Mouse (Mus musculus) hindbrain, embryonic 13.5 days (tissue): Measurements from ENCODE around the gene Plscr5. TPM values are rescaled to one million over a fixed set of nuclear protein-coding genes. Genes with fewer than 3 reads are reported as not detected.

Source experiments
- ATAC-seq: fragments of 200-750 bp; cut with Nextera tagmentation; 2 replicates; pipeline ENCODE4 v1.8.0; 2017; ENCODE audit warnings: moderate TSS enrichment; ENCODE audit not compliant: low FRiP score
- H3K27ac ChIP-seq: fragments of 300-500 bp; sonication (generic); 2 replicates; pipeline ENCODE4 v1.5.1; 2015; ENCODE audit warnings: inconsistent platforms, mild to moderate bottlenecking, moderate library complexity
- H3K27me3 ChIP-seq: fragments of 300-500 bp; sonication (generic); 2 replicates; pipeline ENCODE4 v1.6.1; 2015; ENCODE audit warnings: mild to moderate bottlenecking, inconsistent platforms
- H3K36me3 ChIP-seq: fragments of 300-500 bp; sonication (generic); 2 replicates; pipeline ENCODE4 v1.6.1; 2015; ENCODE audit warnings: mild to moderate bottlenecking, inconsistent platforms
- H3K4me1 ChIP-seq: fragments of 300-500 bp; sonication (generic); replicated peaks from 2 replicates; pipeline ENCODE4 v1.6.1; 2015; ENCODE audit warnings: inconsistent platforms
- H3K4me2 ChIP-seq: fragments of 300-500 bp; sonication (generic); 2 replicates; pipeline ENCODE4 v1.6.1; 2015; ENCODE audit warnings: inconsistent platforms, mild to moderate bottlenecking, moderate library complexity
- H3K4me3 ChIP-seq: fragments of 300-500 bp; sonication (generic); 2 replicates; pipeline ENCODE4 v1.5.1; 2015; ENCODE audit warnings: mild to moderate bottlenecking, inconsistent platforms
- H3K9ac ChIP-seq: fragments of 300-500 bp; sonication (generic); 2 replicates; pipeline ENCODE4 v1.6.1; 2015; ENCODE audit warnings: mild to moderate bottlenecking, inconsistent platforms
- H3K9me3 ChIP-seq: fragments of 300-500 bp; sonication (generic); 2 replicates; pipeline ENCODE4 v1.6.1; 2016; ENCODE audit warnings: inconsistent platforms
- WGBS: fragments of 180-500 bp; shearing (Covaris S2); methylation state at CpG from one replicate; pipeline ENCODE4 v1.1.7; 2015; 5-methylcytosine and 5-hydroxymethylcytosine counted together
- polyA plus RNA-seq: library from polyadenylated mRNA; unstranded; fragments of >200 nt; fragmentation: Nextera tagmentation; extraction: Ambion mirVana; gene quantifications from 2 replicates; pipeline ENCODE4 v1.2.1, GENCODE M21; 2015

The Plscr5 gene
- polyA plus RNA-seq, 1 experiment from 2014 or later, result 0.14 TPM

DNA sequence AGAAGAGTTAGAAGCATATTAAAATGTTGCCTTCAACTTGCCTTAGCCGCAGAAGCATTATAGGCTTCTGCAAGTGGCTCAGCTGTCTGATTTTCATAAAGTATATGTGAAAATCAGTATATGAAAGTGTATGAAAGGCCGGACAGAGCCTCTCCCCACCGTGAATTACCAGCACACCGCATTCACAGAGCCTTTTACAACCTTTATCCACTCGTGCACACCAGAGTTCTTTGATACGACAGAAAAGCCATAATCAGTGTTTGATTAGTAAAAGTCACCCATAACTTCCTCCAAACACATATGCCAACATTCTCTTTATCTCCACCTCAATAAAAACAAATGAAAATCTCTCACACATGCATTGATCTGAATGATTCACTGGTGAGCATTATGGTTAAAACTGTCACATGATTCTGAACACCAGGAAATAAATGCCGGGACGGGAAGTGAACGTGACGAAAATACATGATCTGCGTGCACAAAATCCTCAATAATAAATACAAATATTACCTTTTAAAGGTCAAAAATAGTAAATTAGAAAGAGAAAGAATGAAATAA is 42.2 kb downstream of the Plscr5 start:
- Histone ChIP-seq H3K36me3 (no peaks in the 10 kb centered on the region), H3K4me1 (no peaks in the 10 kb centered on the region), H3K27me3 (no peaks in the 10 kb centered on the region), H3K9ac (no peak overlapping the region), H3K27ac (no peak overlapping the region), H3K9me3 (no peaks in the 10 kb centered on the region), H3K4me2 (no peak overlapping the region), H3K4me3 (no peak overlapping the region)
- no peak for ATAC-seq
- WGBS, result 92% methylated on average over 11 of the region's 11 CpGs

DNA sequence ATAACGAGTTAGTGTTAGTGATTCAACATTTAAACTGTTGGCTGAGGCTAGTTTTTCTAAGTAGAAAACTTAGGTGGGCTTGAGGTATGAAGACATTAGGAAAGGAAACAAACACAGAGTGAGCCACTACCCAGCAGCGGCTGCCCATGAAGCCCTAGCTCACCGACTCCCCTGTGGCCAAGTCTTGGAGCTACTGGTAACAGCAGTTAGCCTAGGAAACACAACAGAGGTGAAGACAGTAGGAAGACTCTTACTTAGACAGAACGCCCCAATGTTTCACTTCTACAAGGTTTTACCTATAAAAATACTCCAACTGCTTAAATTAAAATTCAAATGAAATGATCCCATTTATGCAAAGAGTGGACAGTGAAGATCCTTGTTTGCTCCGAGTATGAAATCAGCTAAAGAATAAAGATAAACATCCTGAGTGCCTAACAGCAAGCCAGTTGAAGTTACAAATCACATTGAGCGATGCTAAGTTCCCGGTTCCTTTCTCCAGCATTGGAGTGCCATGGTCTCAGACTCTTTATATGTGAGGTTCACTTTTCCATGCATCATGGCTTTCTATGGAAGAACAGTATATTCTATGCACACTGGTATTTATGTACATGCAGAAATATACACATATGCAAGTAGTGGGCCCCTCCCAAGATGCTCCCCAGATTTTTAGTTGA is 56.2 kb downstream of the Plscr5 start:
- H3K4me2 ChIP-seq, result no peak overlapping the region
- no peak overlapping the region for H3K9ac ChIP-seq
- H3K4me1 ChIP-seq, result peaks cover 16% of the 10 kb centered on the region
- 85% methylated on average over 7 of the region's 7 CpGs for WGBS
- ATAC-seq, result no peak
- no peaks in the 10 kb centered on the region for H3K27me3 ChIP-seq
- no peak overlapping the region for H3K27ac ChIP-seq
- H3K4me3 ChIP-seq, result no peak overlapping the region
- no peaks in the 10 kb centered on the region for H3K9me3 ChIP-seq
- no peaks in the 10 kb centered on the region for H3K36me3 ChIP-seq

DNA sequence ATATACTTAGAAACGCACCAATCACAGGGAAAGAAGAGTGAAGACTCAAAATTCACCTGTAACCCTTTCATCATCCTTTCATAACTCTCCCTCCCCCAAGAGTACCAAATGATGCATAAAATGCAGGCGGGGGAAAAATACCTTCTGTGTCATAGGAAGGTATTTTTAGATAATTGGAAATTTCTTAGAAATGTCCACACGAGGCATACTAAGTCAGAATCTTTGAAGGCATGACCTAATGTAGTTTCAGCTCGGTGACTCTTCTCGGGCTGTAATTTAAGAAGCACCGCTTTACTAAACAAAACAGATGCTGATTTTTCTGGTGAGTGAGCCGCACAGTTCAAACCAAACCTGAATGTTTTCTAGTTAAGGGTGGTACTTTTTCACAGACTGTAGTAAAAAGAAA is 56.7 kb downstream of the Plscr5 start, which contains the start of gene Plscr1:
Plscr1 (plus strand) TSS at position 304 of the 406 bp plus-strand sequence.
- Histone ChIP-seq H3K9me3 (no peaks in the 10 kb centered on the region), H3K9ac (peak within 1 kb of the TSS; percentile 75), H3K27ac (peak within 1 kb of the TSS; percentile 66), H3K4me1 (peaks cover 16% of the 10 kb centered on the region), H3K36me3 (no peaks in the 10 kb centered on the region), H3K4me2 (peak within 1 kb of the TSS; percentile 73), H3K4me3 (peak within 1 kb of the TSS; percentile 56), H3K27me3 (no peaks in the 10 kb centered on the region)
- 40% methylated on average over 7 of the region's 7 CpGs for WGBS
- no peak for ATAC-seq

GRCm38 (mm10) chr9:92249987-92250772 is 57.4 kb downstream of the Plscr5 start:
- Histone ChIP-seq H3K9ac (peak overlapping the region; percentile 75), H3K4me3 (peak overlapping the region; percentile 56), H3K36me3 (no peaks in the 10 kb centered on the region), H3K27me3 (no peaks in the 10 kb centered on the region), H3K4me1 (peaks cover 16% of the 10 kb centered on the region), H3K27ac (peak overlapping the region; percentile 66), H3K9me3 (no peaks in the 10 kb centered on the region), H3K4me2 (peak overlapping the region; percentile 73)
- WGBS, result under 1% methylated on average over 40 of the region's 40 CpGs
- ATAC-seq, result peak; percentile 92

- no peak for ATAC-seq
- 84% methylated on average over 5 of the region's 5 CpGs for WGBS
Observed at GRCm38 (mm10) chr9:92252718-92253117, 60.0 kb downstream of the Plscr5 start.

GRCm38 (mm10) chr9:92253585-92254321 is 61.0 kb downstream of the Plscr5 start:
- Histone ChIP-seq H3K27me3 (no peaks in the 10 kb centered on the region), H3K36me3 (no peaks in the 10 kb centered on the region), H3K27ac (no peak overlapping the region), H3K4me2 (no peak overlapping the region), H3K9ac (no peak overlapping the region), H3K4me1 (peaks cover 16% of the 10 kb centered on the region), H3K9me3 (no peaks in the 10 kb centered on the region), H3K4me3 (no peak overlapping the region)
- WGBS, result 96% methylated on average over 10 of the region's 10 CpGs
- ATAC-seq, result no peak

More at GRCm38 (mm10) chr9:92252718-92253117, 60.0 kb downstream of the Plscr5 start:
- Histone ChIP-seq H3K36me3 (no peaks in the 10 kb centered on the region), H3K4me3 (no peak overlapping the region), H3K27ac (no peak overlapping the region), H3K4me1 (peaks cover 16% of the 10 kb centered on the region), H3K4me2 (no peak overlapping the region), H3K27me3 (no peaks in the 10 kb centered on the region), H3K9ac (no peak overlapping the region), H3K9me3 (no peaks in the 10 kb centered on the region)

Other genes starting within 250 kb of the Plscr5 start
- 10.3 and 11.2 TPM in 2 replicates for gene Plscr1, start 56.8 kb downstream of the Plscr5 start, polyA plus RNA-seq
- 0.69 and 0.75 TPM in 2 replicates for gene Plscr2, start 82.7 kb downstream of the Plscr5 start, polyA plus RNA-seq
- gene 1700057G04Rik, start 116.4 kb downstream of the Plscr5 start, polyA plus RNA-seq, result not detected in 2 replicates